Mouse (Mus musculus): ENCODE results near the gene Baz2b. TPM values are rescaled to one million over a fixed set of nuclear protein-coding genes. Genes with fewer than 3 reads are reported as not detected.

The Baz2b gene
- polyA plus RNA-seq, 1 experiment from 2014 or later: 86.9 TPM

GRCm38 (mm10) chr2:60177490-60177889 is 32.1 kb downstream of the Baz2b start:
- Histone ChIP-seq H3K4me2 (ENCODE audit: low read length) (no peak overlapping the region), H3K27me3 (ENCODE audit: control insufficient read depth, insufficient read depth, low read length) (no peaks in the 10 kb centered on the region), H3K4me1 (ENCODE audit: control insufficient read depth, insufficient read depth, low read length) (no peaks in the 10 kb centered on the region), H3K4me3 (replicated peaks; ENCODE audit: low read depth, low read length) (no peak overlapping the region), H3K36me3 (ENCODE audit: control insufficient read depth, insufficient read depth, low read length) (no peaks in the 10 kb centered on the region), H3K9ac (replicated peaks; ENCODE audit: low read length) (no peak overlapping the region), H3K27ac (replicated peaks; ENCODE audit: low read depth, low read length) (no peak overlapping the region), H3K9me3 (ENCODE audit: control insufficient read depth, low read length) (no peaks in the 10 kb centered on the region)
- DNase-seq: no peak
- no peak for ATAC-seq (ENCODE audit: low FRiP score, low TSS enrichment)
- 77% methylated on average over 3 of the region's 3 CpGs for WGBS

GRCm38 (mm10) chr2:60176087-60176486 is 33.6 kb downstream of the Baz2b start:
- no peaks in the 10 kb centered on the region for H3K4me1 ChIP-seq (ENCODE audit: control insufficient read depth, insufficient read depth, low read length)
- no peaks in the 10 kb centered on the region for H3K9me3 ChIP-seq (ENCODE audit: control insufficient read depth, low read length)
- H3K36me3 ChIP-seq (ENCODE audit: control insufficient read depth, insufficient read depth, low read length): no peaks in the 10 kb centered on the region
- H3K4me3 ChIP-seq (replicated peaks; ENCODE audit: low read depth, low read length): no peak overlapping the region
- H3K27ac ChIP-seq (replicated peaks; ENCODE audit: low read depth, low read length): no peak overlapping the region
- no peak overlapping the region for H3K4me2 ChIP-seq (ENCODE audit: low read length)
- no peak overlapping the region for H3K9ac ChIP-seq (replicated peaks; ENCODE audit: low read length)
- WGBS: 91% methylated on average over 5 of the region's 5 CpGs
- no peak for DNase-seq
- no peaks in the 10 kb centered on the region for H3K27me3 ChIP-seq (ENCODE audit: control insufficient read depth, insufficient read depth, low read length)
- no peak for ATAC-seq (ENCODE audit: low FRiP score, low TSS enrichment)

- H3K9ac ChIP-seq (replicated peaks; ENCODE audit: low read length): no peak overlapping the region
- no peaks in the 10 kb centered on the region for H3K36me3 ChIP-seq (ENCODE audit: control insufficient read depth, insufficient read depth, low read length)
- no peaks in the 10 kb centered on the region for H3K4me1 ChIP-seq (ENCODE audit: control insufficient read depth, insufficient read depth, low read length)
- H3K9me3 ChIP-seq (ENCODE audit: control insufficient read depth, low read length): no peaks in the 10 kb centered on the region
- ATAC-seq (ENCODE audit: low FRiP score, low TSS enrichment) (no peak), DNase-seq (no peak)
- H3K27me3 ChIP-seq (ENCODE audit: control insufficient read depth, insufficient read depth, low read length): no peaks in the 10 kb centered on the region
- 87% methylated on average over 3 of the region's 4 CpGs for WGBS
- no peak overlapping the region for H3K27ac ChIP-seq (replicated peaks; ENCODE audit: low read depth, low read length)
- no peak overlapping the region for H3K4me2 ChIP-seq (ENCODE audit: low read length)
- H3K4me3 ChIP-seq (replicated peaks; ENCODE audit: low read depth, low read length): no peak overlapping the region
Measured at GRCm38 (mm10) chr2:60175078-60175477, 34.6 kb downstream of the Baz2b start.

GRCm38 (mm10) chr2:60173595-60173994 is 36.0 kb downstream of the Baz2b start:
- no peak overlapping the region for H3K4me2 ChIP-seq (ENCODE audit: low read length)
- WGBS: 85% methylated on average over 4 of the region's 4 CpGs
- H3K27me3 ChIP-seq (ENCODE audit: control insufficient read depth, insufficient read depth, low read length): no peaks in the 10 kb centered on the region
- no peak overlapping the region for H3K4me3 ChIP-seq (replicated peaks; ENCODE audit: low read depth, low read length)
- no peaks in the 10 kb centered on the region for H3K4me1 ChIP-seq (ENCODE audit: control insufficient read depth, insufficient read depth, low read length)
- DNase-seq (no peak), ATAC-seq (ENCODE audit: low FRiP score, low TSS enrichment) (no peak)
- H3K9ac ChIP-seq (replicated peaks; ENCODE audit: low read length): no peak overlapping the region
- no peak overlapping the region for H3K27ac ChIP-seq (replicated peaks; ENCODE audit: low read depth, low read length)
- H3K9me3 ChIP-seq (ENCODE audit: control insufficient read depth, low read length): no peaks in the 10 kb centered on the region
- no peaks in the 10 kb centered on the region for H3K36me3 ChIP-seq (ENCODE audit: control insufficient read depth, insufficient read depth, low read length)

GRCm38 (mm10) chr2:60173190-60173589 is 36.4 kb downstream of the Baz2b start:
- Histone ChIP-seq H3K36me3 (ENCODE audit: control insufficient read depth, insufficient read depth, low read length) (no peaks in the 10 kb centered on the region), H3K27me3 (ENCODE audit: control insufficient read depth, insufficient read depth, low read length) (no peaks in the 10 kb centered on the region)

GRCm38 (mm10) chr2:60172531-60172914 is 37.1 kb downstream of the Baz2b start:
- DNase-seq: no peak
- Histone ChIP-seq H3K4me2 (ENCODE audit: low read length) (no peak overlapping the region), H3K4me3 (replicated peaks; ENCODE audit: low read depth, low read length) (no peak overlapping the region), H3K27me3 (ENCODE audit: control insufficient read depth, insufficient read depth, low read length) (no peaks in the 10 kb centered on the region), H3K36me3 (ENCODE audit: control insufficient read depth, insufficient read depth, low read length) (no peaks in the 10 kb centered on the region), H3K4me1 (ENCODE audit: control insufficient read depth, insufficient read depth, low read length) (no peaks in the 10 kb centered on the region), H3K27ac (replicated peaks; ENCODE audit: low read depth, low read length) (no peak overlapping the region), H3K9ac (replicated peaks; ENCODE audit: low read length) (no peak overlapping the region), H3K9me3 (ENCODE audit: control insufficient read depth, low read length) (no peaks in the 10 kb centered on the region)
- no peak for ATAC-seq (ENCODE audit: low FRiP score, low TSS enrichment)
- 43% methylated on average over 2 of the region's 2 CpGs for WGBS

More at GRCm38 (mm10) chr2:60173190-60173589, 36.4 kb downstream of the Baz2b start:
- H3K4me1 ChIP-seq (ENCODE audit: control insufficient read depth, insufficient read depth, low read length): no peaks in the 10 kb centered on the region
- no peak for DNase-seq
- WGBS: 62% methylated on average over 3 of the region's 3 CpGs
- ATAC-seq (ENCODE audit: low FRiP score, low TSS enrichment): no peak
- no peak overlapping the region for H3K9ac ChIP-seq (replicated peaks; ENCODE audit: low read length)
- no peak overlapping the region for H3K4me3 ChIP-seq (replicated peaks; ENCODE audit: low read depth, low read length)
- no peak overlapping the region for H3K4me2 ChIP-seq (ENCODE audit: low read length)
- H3K27ac ChIP-seq (replicated peaks; ENCODE audit: low read depth, low read length): no peak overlapping the region
- H3K9me3 ChIP-seq (ENCODE audit: control insufficient read depth, low read length): no peaks in the 10 kb centered on the region

GRCm38 (mm10) chr2:60171786-60172530 is 37.7 kb downstream of the Baz2b start:
- Histone ChIP-seq H3K4me3 (replicated peaks; ENCODE audit: low read depth, low read length) (no peak overlapping the region), H3K4me1 (ENCODE audit: control insufficient read depth, insufficient read depth, low read length) (no peaks in the 10 kb centered on the region), H3K9ac (replicated peaks; ENCODE audit: low read length) (no peak overlapping the region), H3K9me3 (ENCODE audit: control insufficient read depth, low read length) (no peaks in the 10 kb centered on the region), H3K27ac (replicated peaks; ENCODE audit: low read depth, low read length) (no peak overlapping the region), H3K4me2 (ENCODE audit: low read length) (no peak overlapping the region), H3K27me3 (ENCODE audit: control insufficient read depth, insufficient read depth, low read length) (no peaks in the 10 kb centered on the region), H3K36me3 (ENCODE audit: control insufficient read depth, insufficient read depth, low read length) (no peaks in the 10 kb centered on the region)
- WGBS: 64% methylated on average over 7 of the region's 7 CpGs
- ATAC-seq (ENCODE audit: low FRiP score, low TSS enrichment) (no peak), DNase-seq (peak; percentile 27)

GRCm38 (mm10) chr2:60166878-60167277 is 42.8 kb downstream of the Baz2b start:
- H3K27me3 ChIP-seq (ENCODE audit: control insufficient read depth, insufficient read depth, low read length): no peaks in the 10 kb centered on the region
- H3K9ac ChIP-seq (replicated peaks; ENCODE audit: low read length): no peak overlapping the region
- no peaks in the 10 kb centered on the region for H3K36me3 ChIP-seq (ENCODE audit: control insufficient read depth, insufficient read depth, low read length)
- 92% methylated on average over 4 of the region's 4 CpGs for WGBS
- no peak overlapping the region for H3K27ac ChIP-seq (replicated peaks; ENCODE audit: low read depth, low read length)
- H3K4me3 ChIP-seq (replicated peaks; ENCODE audit: low read depth, low read length): no peak overlapping the region
- no peaks in the 10 kb centered on the region for H3K4me1 ChIP-seq (ENCODE audit: control insufficient read depth, insufficient read depth, low read length)
- H3K4me2 ChIP-seq (ENCODE audit: low read length): no peak overlapping the region
- H3K9me3 ChIP-seq (ENCODE audit: control insufficient read depth, low read length): no peaks in the 10 kb centered on the region
- DNase-seq (no peak), ATAC-seq (ENCODE audit: low FRiP score, low TSS enrichment) (no peak)

GRCm38 (mm10) chr2:60165679-60166078 is 44.0 kb downstream of the Baz2b start:
- Histone ChIP-seq H3K9ac (replicated peaks; ENCODE audit: low read length) (no peak overlapping the region), H3K4me2 (ENCODE audit: low read length) (no peak overlapping the region), H3K4me1 (ENCODE audit: control insufficient read depth, insufficient read depth, low read length) (no peaks in the 10 kb centered on the region), H3K9me3 (ENCODE audit: control insufficient read depth, low read length) (no peaks in the 10 kb centered on the region), H3K36me3 (ENCODE audit: control insufficient read depth, insufficient read depth, low read length) (no peaks in the 10 kb centered on the region), H3K27me3 (ENCODE audit: control insufficient read depth, insufficient read depth, low read length) (no peaks in the 10 kb centered on the region), H3K4me3 (replicated peaks; ENCODE audit: low read depth, low read length) (no peak overlapping the region), H3K27ac (replicated peaks; ENCODE audit: low read depth, low read length) (no peak overlapping the region)
- DNase-seq (no peak), ATAC-seq (ENCODE audit: low FRiP score, low TSS enrichment) (no peak)
- WGBS: 94% methylated on average over 11 of the region's 11 CpGs

Data from midbrain, embryonic 14.5 days (tissue).